Mouse (Mus musculus): ENCODE results near the gene Tcirg1.

Gene Tcirg1

GRCm38 (mm10) chr19:3899618-3900017 is 7.3 kb downstream of the Tcirg1 start:
- intact Hi-C loops (cut with DNase I): no loop called here

GRCm38 (mm10) chr19:3898952-3899351 is 8.0 kb downstream of the Tcirg1 start:
- intact Hi-C loops (cut with DNase I): no loop called here

- intact Hi-C loops (cut with DNase I): no loop called here
Measured at GRCm38 (mm10) chr19:3897557-3897956, 9.4 kb downstream of the Tcirg1 start.

GRCm38 (mm10) chr19:3896208-3896607 is 10.7 kb downstream of the Tcirg1 start:
- intact Hi-C loops (cut with DNase I): no loop called here

GRCm38 (mm10) chr19:3895171-3895631 is 11.7 kb downstream of the Tcirg1 start:
- intact Hi-C loops (cut with DNase I): no loop called here

GRCm38 (mm10) chr19:3894294-3894693 is 12.6 kb downstream of the Tcirg1 start:
- intact Hi-C loops (cut with DNase I): no loop called here

GRCm38 (mm10) chr19:3893545-3894116 is 13.3 kb downstream of the Tcirg1 start:
- intact Hi-C loops (cut with DNase I): no loop called here

- intact Hi-C loops (cut with DNase I): no loop called here
Measured at GRCm38 (mm10) chr19:3890181-3890580, 16.8 kb downstream of the Tcirg1 start.

- intact Hi-C loops (cut with DNase I): no loop called here
Measured at GRCm38 (mm10) chr19:3889096-3889495, 17.8 kb downstream of the Tcirg1 start.

GRCm38 (mm10) chr19:3884325-3884990 is 22.5 kb downstream of the Tcirg1 start:
- intact Hi-C loops (cut with DNase I): no loop called here

- intact Hi-C loops (cut with DNase I): no loop called here
Measured at GRCm38 (mm10) chr19:3882214-3882613, 24.7 kb downstream of the Tcirg1 start.

GRCm38 (mm10) chr19:3880054-3880848 is 26.7 kb downstream of the Tcirg1 start:
- intact Hi-C loops (cut with DNase I): no loop called here

GRCm38 (mm10) chr19:3875045-3875444 is 31.9 kb downstream of the Tcirg1 start:
- intact Hi-C loops (cut with DNase I): no loop called here

- intact Hi-C loops (cut with DNase I): no loop called here
Measured at GRCm38 (mm10) chr19:3872373-3872772, 34.6 kb downstream of the Tcirg1 start.

- intact Hi-C loops (cut with DNase I): no loop called here
Measured at GRCm38 (mm10) chr19:3871468-3871867, 35.5 kb downstream of the Tcirg1 start.

- intact Hi-C loops (cut with DNase I): no loop called here
Measured at GRCm38 (mm10) chr19:3868290-3868689, 38.6 kb downstream of the Tcirg1 start.

- intact Hi-C loops (cut with DNase I): no loop called here
Measured at GRCm38 (mm10) chr19:3864960-3865359, 42.0 kb downstream of the Tcirg1 start.

- intact Hi-C loops (cut with DNase I): no loop called here
Measured at GRCm38 (mm10) chr19:3862713-3863112, 44.2 kb downstream of the Tcirg1 start.

GRCm38 (mm10) chr19:3857220-3857619 is 49.7 kb downstream of the Tcirg1 start:
- intact Hi-C loops (cut with DNase I): no loop called here

- intact Hi-C loops (cut with DNase I): no loop called here
Measured at GRCm38 (mm10) chr19:3855601-3856000, 51.3 kb downstream of the Tcirg1 start.

GRCm38 (mm10) chr19:3855091-3855490 is 51.8 kb downstream of the Tcirg1 start:
- intact Hi-C loops (cut with DNase I): no loop called here

- intact Hi-C loops (cut with DNase I): no loop called here
Measured at GRCm38 (mm10) chr19:3853891-3854290, 53.0 kb downstream of the Tcirg1 start.
